Mouse (Mus musculus): ENCODE data around the gene Cers6. TPM values are rescaled to one million over a fixed set of nuclear protein-coding genes. Genes with fewer than 3 reads are reported as not detected.

The Cers6 gene
- polyA plus RNA-seq, 1 experiment from 2014 or later = 8.2 TPM

DNA sequence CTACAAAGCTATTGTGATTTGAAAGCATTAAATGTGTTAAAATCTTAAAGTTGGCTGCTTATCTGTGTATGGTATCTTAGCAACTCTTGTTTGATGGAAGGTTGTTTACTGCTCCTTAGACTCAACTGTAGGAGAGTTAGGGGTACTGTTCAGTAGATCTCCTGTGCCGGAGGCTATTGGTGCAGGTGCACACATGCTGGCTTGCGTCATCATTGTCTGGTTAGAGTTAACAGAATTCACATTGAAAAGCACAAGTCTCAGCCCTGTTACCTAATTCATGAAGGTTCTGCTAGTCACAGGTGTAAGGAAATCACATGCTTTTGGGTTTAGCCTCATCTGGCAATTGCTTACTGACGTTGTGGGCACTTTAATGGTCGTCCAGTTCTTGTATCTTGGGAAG is 98.3 kb downstream of the Cers6 start:
- Histone ChIP-seq H3K4me2 (ENCODE audit: low read depth, low read length) (no peak overlapping the region), H3K4me3 (ENCODE audit: low read depth, low read length) (no peak overlapping the region), H3K36me3 (replicated peaks; ENCODE audit: insufficient read depth, low read length) (no peaks in the 10 kb centered on the region), H3K27me3 (ENCODE audit: insufficient read depth, low read length) (no peaks in the 10 kb centered on the region), H3K9me3 (ENCODE audit: low read length) (no peaks in the 10 kb centered on the region), H3K27ac (ENCODE audit: low read depth) (no peak overlapping the region), H3K9ac (replicated peaks) (no peak overlapping the region), H3K4me1 (ENCODE audit: insufficient read depth) (peaks cover 4% of the 10 kb centered on the region)
- TF ChIP-seq EP300 (IDR thresholded peaks at IDR 0.05; ENCODE audit: low read depth) (no peak), CTCF (IDR thresholded peaks at IDR 0.05; ENCODE audit: low read depth) (no peak)
- no peak for ATAC-seq
- no peak for DNase-seq
- 81% methylated on average over 4 of the region's 4 CpGs for WGBS (ENCODE audit: insufficient replicate concordance)

DNA sequence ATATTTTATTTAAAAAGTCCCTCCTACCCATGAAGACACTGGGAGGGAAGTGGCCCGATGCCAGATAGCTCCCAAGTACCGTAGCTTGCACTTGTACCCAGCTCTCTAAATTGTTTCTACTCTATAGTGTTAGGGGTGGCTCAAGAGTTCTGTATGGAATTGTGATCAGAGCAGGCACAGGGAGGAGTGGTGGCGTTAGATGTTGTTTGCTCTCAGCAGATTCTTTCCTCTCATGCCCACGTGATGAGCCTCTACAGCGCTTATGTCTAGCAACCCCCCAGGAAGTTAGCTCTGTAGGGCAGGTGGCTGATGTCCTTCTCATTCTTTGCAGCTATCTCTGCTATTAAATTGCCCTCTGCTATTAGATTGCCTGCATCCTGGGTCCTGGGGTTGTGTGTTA is 98.8 kb downstream of the Cers6 start:
- H3K4me1 ChIP-seq (ENCODE audit: insufficient read depth) = peaks cover 4% of the 10 kb centered on the region
- no peaks in the 10 kb centered on the region for H3K27me3 ChIP-seq (ENCODE audit: insufficient read depth, low read length)
- no peak overlapping the region for H3K4me2 ChIP-seq (ENCODE audit: low read depth, low read length)
- WGBS (ENCODE audit: insufficient replicate concordance) = 81% methylated on average over 5 of the region's 5 CpGs
- no peaks in the 10 kb centered on the region for H3K9me3 ChIP-seq (ENCODE audit: low read length)
- H3K4me3 ChIP-seq (ENCODE audit: low read depth, low read length) = no peak overlapping the region
- TF ChIP-seq EP300 (IDR thresholded peaks at IDR 0.05; ENCODE audit: low read depth) (no peak), CTCF (IDR thresholded peaks at IDR 0.05; ENCODE audit: low read depth) (no peak)
- no peak for DNase-seq
- ATAC-seq = no peak
- H3K27ac ChIP-seq (ENCODE audit: low read depth) = no peak overlapping the region
- no peak overlapping the region for H3K9ac ChIP-seq (replicated peaks)
- no peaks in the 10 kb centered on the region for H3K36me3 ChIP-seq (replicated peaks; ENCODE audit: insufficient read depth, low read length)

DNA sequence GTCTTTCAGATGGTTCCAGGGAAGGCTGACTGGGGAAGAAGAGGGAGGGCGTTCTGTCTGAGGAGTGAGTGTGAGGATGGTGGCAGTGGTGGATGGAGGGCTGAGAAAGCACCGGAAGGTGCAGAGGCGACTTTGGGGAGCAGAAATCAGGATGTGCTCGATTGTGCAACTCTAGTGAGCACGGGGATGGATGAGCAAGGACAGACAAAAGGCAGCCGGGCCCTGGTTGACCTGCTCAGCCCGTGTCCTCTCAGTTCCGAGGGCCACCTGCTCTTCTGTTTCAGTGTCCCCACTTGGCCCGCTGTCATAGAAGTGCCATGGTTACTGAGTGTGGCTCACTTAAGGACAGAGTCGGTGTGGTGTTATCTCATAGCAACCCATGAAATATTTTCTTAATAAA is 99.4 kb downstream of the Cers6 start:
- no peak for ATAC-seq
- H3K36me3 ChIP-seq (replicated peaks; ENCODE audit: insufficient read depth, low read length) = no peaks in the 10 kb centered on the region
- H3K9ac ChIP-seq (replicated peaks) = no peak overlapping the region
- TF ChIP-seq CTCF (IDR thresholded peaks at IDR 0.05; ENCODE audit: low read depth) (no peak), EP300 (IDR thresholded peaks at IDR 0.05; ENCODE audit: low read depth) (no peak)
- H3K4me3 ChIP-seq (ENCODE audit: low read depth, low read length) = no peak overlapping the region
- peaks cover 4% of the 10 kb centered on the region for H3K4me1 ChIP-seq (ENCODE audit: insufficient read depth)
- no peak for DNase-seq
- no peak overlapping the region for H3K27ac ChIP-seq (ENCODE audit: low read depth)
- WGBS (ENCODE audit: insufficient replicate concordance) = 72% methylated on average over 10 of the region's 10 CpGs
- H3K4me2 ChIP-seq (ENCODE audit: low read depth, low read length) = no peak overlapping the region
- H3K27me3 ChIP-seq (ENCODE audit: insufficient read depth, low read length) = no peaks in the 10 kb centered on the region
- no peaks in the 10 kb centered on the region for H3K9me3 ChIP-seq (ENCODE audit: low read length)

DNA sequence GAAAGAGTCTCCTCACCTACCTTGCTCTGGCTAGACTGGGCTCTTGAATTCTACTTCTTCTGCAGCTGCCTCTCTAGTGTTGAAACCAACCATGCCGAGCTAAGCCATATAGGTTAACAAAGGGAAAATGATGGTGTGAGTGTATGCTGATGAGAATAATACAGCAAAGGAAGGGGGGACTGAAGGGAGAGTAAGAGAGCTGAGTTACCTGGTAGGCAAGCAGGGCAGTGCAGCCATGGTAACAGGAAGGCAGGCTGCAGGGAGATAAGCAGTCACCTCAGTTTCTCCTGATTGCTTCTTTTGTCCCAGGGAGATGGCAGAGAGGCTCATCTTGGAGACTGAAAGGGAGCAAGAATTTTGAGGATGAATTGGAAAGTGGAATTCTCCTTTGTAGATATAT is 105.1 kb downstream of the Cers6 start:
- Histone ChIP-seq H3K27me3 (ENCODE audit: insufficient read depth, low read length) (no peaks in the 10 kb centered on the region), H3K4me3 (ENCODE audit: low read depth, low read length) (no peak overlapping the region), H3K9ac (replicated peaks) (no peak overlapping the region), H3K4me1 (ENCODE audit: insufficient read depth) (0 out of 2 replicates have a peak, but pooled peaks cover 4% of the 10 kb centered on the region), H3K4me2 (ENCODE audit: low read depth, low read length) (no peak overlapping the region), H3K36me3 (replicated peaks; ENCODE audit: insufficient read depth, low read length) (0 out of 2 replicates have a peak, but pooled peaks cover 2% of the 10 kb centered on the region), H3K9me3 (ENCODE audit: low read length) (peaks cover 5% of the 10 kb centered on the region; the same call in 1 of the 2 replicates), H3K27ac (ENCODE audit: low read depth) (no peak overlapping the region)
- no peak for DNase-seq
- TF ChIP-seq CTCF (IDR thresholded peaks at IDR 0.05; ENCODE audit: low read depth) = no peak
- no peak for TF ChIP-seq EP300 (IDR thresholded peaks at IDR 0.05; ENCODE audit: low read depth)
- ATAC-seq = no peak
- WGBS (ENCODE audit: insufficient replicate concordance) = 48% methylated on average over 1 of the region's 1 CpGs

DNA sequence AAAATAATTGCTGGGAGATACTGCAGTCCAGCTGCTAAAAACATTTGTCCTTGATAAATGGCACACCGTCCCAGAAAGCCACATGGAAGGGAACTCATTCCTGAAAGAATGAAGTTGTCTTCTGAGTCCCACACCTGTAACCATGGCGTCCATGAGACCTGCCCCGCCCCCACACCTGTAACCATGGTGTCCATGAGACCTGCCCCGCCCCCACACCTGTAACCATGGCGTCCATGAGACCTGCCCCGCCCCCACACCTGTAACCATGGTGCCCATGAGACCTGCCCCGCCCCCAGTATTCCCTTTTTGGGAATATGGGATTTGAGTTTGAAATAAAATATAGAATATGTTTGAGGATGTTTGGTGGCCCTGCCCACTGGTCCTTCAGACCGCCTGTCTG is 106.8 kb downstream of the Cers6 start:
- 69% methylated on average over 7 of the region's 8 CpGs for WGBS (ENCODE audit: insufficient replicate concordance)
- Histone ChIP-seq H3K9ac (replicated peaks) (no peak overlapping the region), H3K4me2 (ENCODE audit: low read depth, low read length) (no peak overlapping the region), H3K9me3 (ENCODE audit: low read length) (peaks cover 5% of the 10 kb centered on the region; the same call in 1 of the 2 replicates), H3K36me3 (replicated peaks; ENCODE audit: insufficient read depth, low read length) (0 out of 2 replicates have a peak, but pooled peaks cover 2% of the 10 kb centered on the region), H3K27ac (ENCODE audit: low read depth) (no peak overlapping the region), H3K27me3 (ENCODE audit: insufficient read depth, low read length) (no peaks in the 10 kb centered on the region), H3K4me3 (ENCODE audit: low read depth, low read length) (no peak overlapping the region), H3K4me1 (ENCODE audit: insufficient read depth) (0 out of 2 replicates have a peak, but pooled peaks cover 4% of the 10 kb centered on the region)
- ATAC-seq (no peak), DNase-seq (no peak)
- TF ChIP-seq EP300 (IDR thresholded peaks at IDR 0.05; ENCODE audit: low read depth) (no peak), CTCF (IDR thresholded peaks at IDR 0.05; ENCODE audit: low read depth) (no peak)

DNA sequence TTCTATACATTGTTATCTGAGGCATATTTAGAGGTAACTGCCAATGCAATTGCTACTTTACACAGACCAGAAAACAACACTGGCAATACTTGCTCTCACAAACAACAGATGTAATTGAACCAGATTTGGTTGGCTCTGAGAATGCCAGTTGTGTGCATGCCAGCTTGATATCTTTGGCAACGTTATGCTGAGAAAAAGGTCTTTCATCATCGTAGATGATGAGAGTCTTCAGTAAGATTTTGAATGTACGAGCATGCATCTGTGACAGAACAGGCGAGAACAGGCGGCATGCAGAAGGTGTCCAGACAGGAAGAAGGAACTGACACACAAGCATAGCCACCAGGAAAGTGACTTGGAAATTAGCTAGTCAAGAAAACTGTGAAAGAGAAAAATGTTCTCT is 110.6 kb downstream of the Cers6 start:
- Histone ChIP-seq H3K36me3 (replicated peaks; ENCODE audit: insufficient read depth, low read length) (0 out of 2 replicates have a peak, but pooled peaks cover 2% of the 10 kb centered on the region), H3K9ac (replicated peaks) (no peak overlapping the region)
- 84% methylated on average over 5 of the region's 5 CpGs for WGBS (ENCODE audit: insufficient replicate concordance)

More for the DNA sequence above, 110.6 kb downstream of the Cers6 start:
- Histone ChIP-seq H3K4me3 (ENCODE audit: low read depth, low read length) (no peak overlapping the region), H3K27me3 (ENCODE audit: insufficient read depth, low read length) (no peaks in the 10 kb centered on the region), H3K4me1 (ENCODE audit: insufficient read depth) (peaks cover 8% of the 10 kb centered on the region; the same call in 1 of the 2 replicates), H3K4me2 (ENCODE audit: low read depth, low read length) (no peak overlapping the region), H3K9me3 (ENCODE audit: low read length) (peaks cover 5% of the 10 kb centered on the region; the same call in 1 of the 2 replicates), H3K27ac (ENCODE audit: low read depth) (no peak overlapping the region)
- DNase-seq = no peak
- TF ChIP-seq CTCF (IDR thresholded peaks at IDR 0.05; ENCODE audit: low read depth) = no peak
- TF ChIP-seq EP300 (IDR thresholded peaks at IDR 0.05; ENCODE audit: low read depth) = no peak
- ATAC-seq = no peak
